Mouse (Mus musculus): ENCODE data around the gene Clmn. TPM values are rescaled to one million over a fixed set of nuclear protein-coding genes. Genes with fewer than 3 reads are reported as not detected.

Gene Clmn
- polyA plus RNA-seq, 1 experiment: not detected

DNA sequence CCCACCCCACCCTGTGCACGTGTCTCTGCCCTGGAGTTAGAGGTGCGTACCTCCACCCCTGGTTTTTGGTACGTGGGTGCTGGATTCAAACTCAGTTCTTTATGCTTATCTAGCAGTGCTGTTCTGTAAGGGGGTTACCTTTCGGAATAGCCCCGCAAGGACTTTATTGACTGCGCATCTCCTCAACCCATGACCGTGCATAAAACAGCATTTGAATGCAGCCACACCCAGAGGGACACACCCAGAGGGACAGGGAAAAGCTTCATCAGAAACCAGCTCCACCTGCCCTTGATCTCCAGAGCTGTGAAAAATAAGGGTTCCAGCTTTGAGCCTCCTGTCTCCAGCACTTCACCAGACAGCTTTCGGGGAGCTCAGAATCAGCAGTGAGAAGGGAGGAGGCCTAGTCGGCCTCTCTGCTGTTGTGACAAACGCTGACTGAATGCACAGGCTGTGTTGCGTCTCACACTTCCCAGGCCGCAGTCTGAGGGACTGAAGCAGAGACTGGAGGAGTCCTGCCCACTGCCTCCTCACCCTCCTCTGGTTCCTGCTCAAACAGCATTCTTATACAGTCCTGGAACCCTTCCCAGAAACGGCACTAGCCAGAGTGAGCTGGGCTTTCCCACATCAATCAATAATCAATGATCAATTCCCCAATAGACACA lies 37.6 kb upstream of the Clmn start:
- Histone ChIP-seq H3K4me1 (ENCODE audit: control insufficient read depth, insufficient read depth, low read length) (0 out of 2 replicates have a peak, but pooled peaks cover 4% of the 10 kb centered on the region), H3K4me3 (ENCODE audit: insufficient read depth, low read depth, low read length) (no peak overlapping the region), H3K27ac (ENCODE audit: insufficient read depth, low read depth, low read length) (no peak overlapping the region)
- TF ChIP-seq CTCF (IDR thresholded peaks at IDR 0.05; ENCODE audit: insufficient read depth, low read depth, low read length): no peak
- WGBS: 77% methylated on average over 13 of the region's 13 CpGs

DNA sequence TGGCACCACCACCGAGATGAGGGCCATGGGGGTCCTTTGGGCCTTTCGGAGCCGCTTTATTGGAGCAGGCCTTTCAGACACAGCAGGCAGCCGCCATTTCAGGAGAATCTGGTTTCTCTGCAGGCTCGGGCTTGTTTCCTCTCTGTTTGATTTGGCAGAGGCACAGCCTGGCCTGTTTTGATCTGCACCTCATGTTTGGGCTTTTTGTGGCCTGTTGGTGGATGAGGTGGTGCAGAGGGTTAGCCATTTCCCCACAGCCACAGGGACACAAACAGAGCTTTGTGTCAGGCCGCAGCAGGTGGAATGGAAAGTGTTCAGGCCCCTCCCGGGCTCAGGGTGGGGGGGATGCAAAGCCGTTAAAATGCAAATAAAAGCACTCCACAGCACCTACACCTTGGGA lies 36.4 kb upstream of the Clmn start:
- Histone ChIP-seq H3K4me3 (ENCODE audit: insufficient read depth, low read depth, low read length) (no peak overlapping the region), H3K27ac (ENCODE audit: insufficient read depth, low read depth, low read length) (no peak overlapping the region), H3K4me1 (ENCODE audit: control insufficient read depth, insufficient read depth, low read length) (peaks cover 11% of the 10 kb centered on the region)
- 64% methylated on average over 8 of the region's 8 CpGs for WGBS
- TF ChIP-seq CTCF (IDR thresholded peaks at IDR 0.05; ENCODE audit: insufficient read depth, low read depth, low read length) (no peak), POLR2A (IDR thresholded peaks at IDR 0.05; ENCODE audit: insufficient read depth, low read depth, low read length) (no peak)

DNA sequence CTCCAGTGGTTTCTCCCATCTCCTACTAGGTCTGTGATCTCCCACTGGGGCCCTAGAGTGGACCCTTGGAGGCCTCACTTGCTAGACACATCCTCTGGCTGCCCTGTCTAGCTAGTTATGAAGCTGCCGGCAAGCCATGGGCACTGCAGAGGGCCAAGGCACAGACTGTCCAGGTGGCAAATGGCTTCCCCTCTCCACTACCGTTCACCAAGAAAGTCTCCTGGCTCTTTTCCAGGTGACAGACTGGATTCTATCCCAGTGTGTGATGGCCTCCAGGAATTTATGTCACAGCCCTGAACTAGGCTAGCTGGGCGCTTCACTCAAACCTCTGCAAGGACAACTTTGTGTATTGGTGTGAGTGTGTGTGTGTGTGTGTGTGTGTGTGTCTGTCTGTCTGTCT lies 35.0 kb upstream of the Clmn start:
- WGBS: 62% methylated on average over 3 of the region's 3 CpGs
- H3K27ac ChIP-seq (ENCODE audit: insufficient read depth, low read depth, low read length): no peak overlapping the region
- H3K4me3 ChIP-seq (ENCODE audit: insufficient read depth, low read depth, low read length): no peak overlapping the region
- no peak for TF ChIP-seq CTCF (IDR thresholded peaks at IDR 0.05; ENCODE audit: insufficient read depth, low read depth, low read length)
- no peak for TF ChIP-seq POLR2A (IDR thresholded peaks at IDR 0.05; ENCODE audit: insufficient read depth, low read depth, low read length)
- peaks cover 11% of the 10 kb centered on the region for H3K4me1 ChIP-seq (ENCODE audit: control insufficient read depth, insufficient read depth, low read length)

DNA sequence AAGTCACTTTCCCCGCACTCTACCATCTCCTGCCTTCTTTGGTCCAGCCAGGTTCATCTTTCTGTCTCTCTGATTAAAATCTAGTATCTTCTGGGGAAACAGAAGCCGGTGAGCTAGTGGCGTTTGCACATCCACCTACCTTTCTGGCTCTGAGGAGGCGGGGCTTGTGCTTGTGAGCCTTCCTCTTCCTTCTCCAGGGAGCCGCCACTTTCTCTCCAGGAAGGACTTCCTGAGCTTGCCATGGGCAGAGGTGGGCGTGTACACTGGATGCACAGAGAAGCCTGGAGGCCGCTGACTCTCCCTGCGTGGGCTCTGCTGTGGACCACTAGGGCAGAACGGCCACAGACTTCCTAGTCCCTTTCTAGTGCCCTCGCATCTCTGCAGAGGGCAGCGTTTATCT lies 34.3 kb upstream of the Clmn start:
- Histone ChIP-seq H3K4me1 (ENCODE audit: control insufficient read depth, insufficient read depth, low read length) (peaks cover 13% of the 10 kb centered on the region), H3K27ac (ENCODE audit: insufficient read depth, low read depth, low read length) (no peak overlapping the region), H3K4me3 (ENCODE audit: insufficient read depth, low read depth, low read length) (no peak overlapping the region)
- 83% methylated on average over 11 of the region's 11 CpGs for WGBS
- TF ChIP-seq POLR2A (IDR thresholded peaks at IDR 0.05; ENCODE audit: insufficient read depth, low read depth, low read length): no peak

DNA sequence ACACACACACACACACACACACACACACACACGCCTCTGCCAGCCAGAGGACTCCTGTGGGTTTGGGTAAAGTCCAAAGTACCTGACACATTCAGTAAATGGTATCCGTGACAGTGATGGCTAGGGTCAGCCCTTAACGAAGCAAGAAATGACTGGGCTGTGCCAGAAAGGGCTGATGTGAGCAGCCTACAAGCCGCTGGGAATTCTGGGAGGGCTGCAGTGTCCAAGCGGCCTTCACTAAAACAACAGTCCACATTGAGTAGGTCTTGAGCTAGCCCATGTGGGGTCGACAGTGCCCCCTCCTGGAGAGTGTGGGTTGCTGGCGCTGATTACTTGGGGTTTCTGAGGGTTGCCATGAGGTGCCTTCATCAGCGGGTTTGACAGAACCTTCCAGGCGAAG lies 33.8 kb upstream of the Clmn start:
- Histone ChIP-seq H3K4me3 (ENCODE audit: insufficient read depth, low read depth, low read length) (no peak overlapping the region), H3K4me1 (ENCODE audit: control insufficient read depth, insufficient read depth, low read length) (peaks cover 14% of the 10 kb centered on the region), H3K27ac (ENCODE audit: insufficient read depth, low read depth, low read length) (no peak overlapping the region)
- TF ChIP-seq CTCF (IDR thresholded peaks at IDR 0.05; ENCODE audit: insufficient read depth, low read depth, low read length): no peak
- TF ChIP-seq POLR2A (IDR thresholded peaks at IDR 0.05; ENCODE audit: insufficient read depth, low read depth, low read length): no peak
- WGBS: 78% methylated on average over 9 of the region's 9 CpGs

DNA sequence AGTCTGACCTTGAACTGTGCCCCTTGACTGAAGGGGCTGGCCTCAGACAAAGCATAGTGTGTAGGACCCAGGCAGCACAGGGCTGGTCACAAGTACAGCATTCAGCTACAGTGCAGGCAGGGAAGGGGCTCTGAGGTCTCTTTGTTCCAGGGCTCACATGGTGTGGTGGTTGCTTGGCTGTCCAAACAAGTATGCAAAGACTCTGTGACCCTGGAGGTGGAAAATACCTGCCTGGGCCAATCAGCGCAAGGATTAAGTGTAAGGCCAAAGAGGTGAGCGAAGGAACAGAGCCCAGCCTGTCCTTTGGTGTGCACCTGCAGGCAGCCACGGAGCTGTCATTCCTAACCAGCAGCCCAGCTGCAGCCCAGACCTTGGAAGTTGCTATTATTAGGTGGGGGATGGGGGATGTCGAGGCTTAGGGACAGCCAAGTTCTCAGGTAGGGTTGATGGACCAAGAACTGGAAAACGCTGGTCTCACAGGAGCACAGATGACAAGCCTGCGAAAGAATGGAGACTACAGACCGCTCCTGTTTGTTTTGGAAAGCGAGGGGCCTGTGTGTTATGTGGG lies 32.3 kb upstream of the Clmn start:
- 73% methylated on average over 8 of the region's 8 CpGs for WGBS
- Histone ChIP-seq H3K27ac (ENCODE audit: insufficient read depth, low read depth, low read length) (peak overlapping the region; percentile 49), H3K4me3 (ENCODE audit: insufficient read depth, low read depth, low read length) (no peak overlapping the region), H3K4me1 (ENCODE audit: control insufficient read depth, insufficient read depth, low read length) (peaks cover 16% of the 10 kb centered on the region)
- TF ChIP-seq CTCF (IDR thresholded peaks at IDR 0.05; ENCODE audit: insufficient read depth, low read depth, low read length) (no peak), POLR2A (IDR thresholded peaks at IDR 0.05; ENCODE audit: insufficient read depth, low read depth, low read length) (no peak)

DNA sequence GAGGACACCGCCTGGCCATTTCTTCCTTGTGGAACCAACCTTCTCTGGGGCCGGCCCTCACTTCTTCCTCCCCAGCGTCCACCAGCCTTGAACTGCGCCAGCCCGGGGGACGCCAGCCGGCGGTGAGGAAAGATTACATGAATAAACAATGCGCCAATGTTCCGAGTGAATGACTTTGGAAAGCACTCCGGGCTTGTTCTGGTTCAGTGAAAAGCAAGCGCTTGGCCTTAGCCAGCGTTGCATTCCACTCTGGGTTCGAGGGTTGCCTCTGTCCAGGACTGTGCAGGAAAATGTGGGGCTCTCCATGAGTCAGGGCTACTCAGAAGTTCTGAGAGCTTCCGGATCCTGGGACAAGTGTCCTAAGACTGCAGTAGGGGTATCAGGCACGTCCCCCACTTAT lies 31.8 kb upstream of the Clmn start:
- no peak for TF ChIP-seq CTCF (IDR thresholded peaks at IDR 0.05; ENCODE audit: insufficient read depth, low read depth, low read length)
- Histone ChIP-seq H3K27ac (ENCODE audit: insufficient read depth, low read depth, low read length) (peak overlapping the region; percentile 49), H3K4me1 (ENCODE audit: control insufficient read depth, insufficient read depth, low read length) (peaks cover 16% of the 10 kb centered on the region), H3K4me3 (ENCODE audit: insufficient read depth, low read depth, low read length) (no peak overlapping the region)
- WGBS: 60% methylated on average over 16 of the region's 16 CpGs

DNA sequence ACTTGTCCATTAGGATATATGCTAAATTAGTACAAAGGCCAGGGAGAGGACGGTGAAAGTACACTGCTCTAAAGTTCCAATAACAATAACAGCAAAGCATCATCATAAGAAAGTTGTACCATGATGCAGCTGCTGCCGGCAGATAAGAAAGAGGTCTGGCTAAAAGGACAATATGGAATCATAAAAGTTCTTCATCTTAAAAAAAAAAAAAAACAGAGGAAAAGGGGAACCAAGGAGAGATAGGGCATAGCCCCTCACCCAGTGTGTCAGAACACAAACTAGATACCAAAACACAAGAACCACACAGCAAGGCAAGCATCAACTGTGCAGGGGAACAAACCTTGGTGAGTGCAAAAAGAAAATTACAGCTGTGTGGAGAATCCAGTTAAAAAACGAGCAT lies 27.4 kb upstream of the Clmn start:
- 53% methylated on average over 3 of the region's 3 CpGs for WGBS
- TF ChIP-seq CTCF (IDR thresholded peaks at IDR 0.05; ENCODE audit: insufficient read depth, low read depth, low read length): no peak
- no peak for TF ChIP-seq POLR2A (IDR thresholded peaks at IDR 0.05; ENCODE audit: insufficient read depth, low read depth, low read length)
- Histone ChIP-seq H3K4me1 (ENCODE audit: control insufficient read depth, insufficient read depth, low read length) (peaks cover 12% of the 10 kb centered on the region), H3K4me3 (ENCODE audit: insufficient read depth, low read depth, low read length) (no peak overlapping the region), H3K27ac (ENCODE audit: insufficient read depth, low read depth, low read length) (no peak overlapping the region)

DNA sequence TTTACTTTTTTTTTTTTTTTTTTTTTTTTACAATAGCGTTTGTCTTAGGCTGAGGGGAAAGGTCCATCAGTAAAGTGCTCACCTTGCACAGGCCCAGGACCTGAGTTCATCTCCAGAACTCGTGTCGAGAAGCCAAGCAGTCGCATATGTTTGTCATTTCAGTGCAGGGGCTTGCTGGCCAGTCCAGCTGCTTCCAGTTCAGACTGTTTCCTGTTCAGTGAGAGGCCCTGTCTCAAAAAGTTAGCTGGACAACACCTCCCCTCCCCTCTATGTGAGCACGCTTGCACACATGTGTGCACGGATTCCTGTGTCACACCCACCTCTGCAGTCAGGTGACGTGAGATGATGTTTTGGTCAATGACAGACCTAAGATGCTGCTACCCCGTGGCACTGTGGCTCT lies 25.2 kb upstream of the Clmn start:
- Histone ChIP-seq H3K4me1 (ENCODE audit: control insufficient read depth, insufficient read depth, low read length) (peaks cover 11% of the 10 kb centered on the region), H3K27ac (ENCODE audit: insufficient read depth, low read depth, low read length) (no peak overlapping the region), H3K4me3 (ENCODE audit: insufficient read depth, low read depth, low read length) (no peak overlapping the region)
- WGBS: 91% methylated on average over 8 of the region's 8 CpGs
- TF ChIP-seq POLR2A (IDR thresholded peaks at IDR 0.05; ENCODE audit: insufficient read depth, low read depth, low read length): no peak
- TF ChIP-seq CTCF (IDR thresholded peaks at IDR 0.05; ENCODE audit: insufficient read depth, low read depth, low read length): no peak

DNA sequence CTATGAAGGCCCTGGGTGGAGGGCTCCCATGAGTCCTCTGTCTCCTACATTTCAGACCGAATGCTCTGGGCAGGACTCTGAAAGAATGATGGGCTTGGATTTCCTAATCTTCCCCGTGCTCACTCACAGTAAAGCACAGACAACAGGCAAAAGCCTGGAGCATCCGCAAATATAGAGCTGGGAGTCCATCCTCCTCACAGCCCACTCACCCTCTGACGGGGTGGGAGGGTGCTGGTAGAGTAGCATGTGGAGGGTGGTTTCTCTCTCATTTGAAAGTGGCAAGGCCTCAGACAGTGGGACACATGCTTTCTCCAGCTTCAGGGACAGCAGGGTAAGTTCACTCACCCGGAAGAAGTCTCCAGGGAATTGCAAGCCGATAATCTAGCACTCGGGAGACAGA lies 21.2 kb upstream of the Clmn start:
- H3K27ac ChIP-seq (ENCODE audit: insufficient read depth, low read depth, low read length): no peak overlapping the region
- peaks cover 5% of the 10 kb centered on the region; the same call in 1 of the 2 replicates for H3K4me1 ChIP-seq (ENCODE audit: control insufficient read depth, insufficient read depth, low read length)
- WGBS: 63% methylated on average over 7 of the region's 7 CpGs
- TF ChIP-seq CTCF (IDR thresholded peaks at IDR 0.05; ENCODE audit: insufficient read depth, low read depth, low read length): no peak
- no peak overlapping the region for H3K4me3 ChIP-seq (ENCODE audit: insufficient read depth, low read depth, low read length)

Data from olfactory bulb, adult 2 months (tissue).